Mouse (Mus musculus) embryonic fibroblast, embryonic 13.5 days (primary cell): ENCODE results near the gene Gm20481.

Experiments
- CTCF ChIP-seq: IDR thresholded peaks from 2 replicates; pipeline ENCODE4 v1.5.1; 2011; ENCODE audit warnings: mild to moderate bottlenecking, control low read depth, low read length, moderate library complexity, borderline replicate concordance; ENCODE audit not compliant: insufficient read depth
- POLR2A ChIP-seq: IDR thresholded peaks from 2 replicates; pipeline ENCODE4 v1.6.1; 2011; ENCODE audit warnings: low read depth, mild to moderate bottlenecking, control low read depth, low read length, moderate library complexity

DNA sequence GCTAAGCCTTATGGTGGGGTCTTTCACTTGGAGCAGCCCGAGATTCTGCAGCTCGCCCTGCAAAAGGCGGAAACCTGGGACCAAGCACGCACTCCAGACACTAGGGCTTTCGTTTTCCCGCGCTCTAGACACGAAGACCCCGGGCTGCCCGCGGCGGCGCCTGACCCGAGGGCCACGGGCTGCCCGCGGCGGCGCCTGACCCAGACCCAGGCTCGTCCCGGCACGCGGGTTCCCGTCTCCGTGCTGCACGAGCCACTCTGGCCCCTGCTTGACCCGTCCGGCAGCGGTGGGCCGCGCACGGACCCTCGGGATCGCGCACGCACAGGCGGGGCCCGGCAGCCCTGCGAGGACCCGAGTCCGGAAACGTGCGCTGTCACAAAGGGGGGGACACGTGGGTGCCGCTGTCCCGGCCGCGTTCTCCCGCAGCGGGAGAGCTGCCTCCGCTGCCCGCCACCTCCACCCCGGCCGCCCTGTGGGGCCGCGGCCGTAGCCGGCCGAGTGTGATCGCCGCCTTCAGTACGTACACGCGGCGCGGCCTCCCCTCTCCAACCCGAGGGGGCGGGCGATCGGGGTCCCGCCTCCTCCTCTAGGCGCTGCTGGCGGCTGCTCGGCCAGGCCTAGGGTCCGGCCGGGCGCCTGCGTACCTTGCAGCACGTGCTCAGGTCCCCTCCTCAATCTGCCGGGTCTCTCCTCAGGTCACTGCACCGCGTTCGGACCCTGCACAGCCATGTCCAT lies 31.2 kb downstream of the Gm20481 start, which contains the start of gene Vars:
- TF ChIP-seq CTCF: no peak
- TF ChIP-seq POLR2A: peak; percentile 85
